In the genomic region with DNA sequence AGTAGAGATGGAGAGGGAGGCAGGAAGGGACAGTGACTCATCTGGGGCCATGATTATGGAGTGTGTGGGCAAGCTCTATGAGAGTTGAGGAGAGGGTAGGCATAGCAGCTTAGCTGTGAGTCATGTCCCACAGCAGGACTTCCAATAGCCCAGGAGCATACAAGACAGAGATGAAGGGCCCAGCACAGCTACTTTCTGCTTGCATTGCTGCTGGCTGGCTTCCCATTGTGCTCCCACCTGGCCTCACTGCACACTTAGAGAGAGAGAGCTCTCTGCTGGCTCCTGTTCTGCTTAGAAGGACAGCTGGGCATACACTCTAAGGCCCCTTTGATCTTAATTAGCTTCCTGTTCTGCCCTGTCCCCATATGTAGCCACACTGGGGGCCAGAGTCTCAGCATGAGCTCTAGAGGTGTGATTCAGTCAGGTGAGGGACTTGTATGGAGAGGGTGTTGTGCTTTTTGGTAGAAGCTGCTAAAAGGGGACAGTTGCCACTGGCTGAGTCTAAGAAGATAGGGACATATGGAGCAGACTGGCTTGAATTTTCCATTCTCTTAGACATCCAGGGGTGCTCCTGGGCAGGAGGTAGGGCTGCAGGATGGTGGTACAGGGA, we compare ENCODE assay signal across 13 mouse cellular contexts. TPM values are rescaled to one million over a fixed set of nuclear protein-coding genes. Genes with fewer than 3 reads are reported as not detected.
A peak's percentile ranks its signal among the peaks of the same experiment; 100 is the strongest.
DNase-seq lines count a peak whose midpoint lies in the region; ATAC-seq lines count a peak whose summit lies in the region.
"Had no signal": no experiment of that assay in that cellular context is flagged by ENCODE, and none has a peak within 500 bp of the region (broad histone marks: within the 10 kb centered on the region; RNA-seq: fewer than 3 reads in every experiment).

No protein-coding gene starts in this region.

- no peak overlapping the region for H3K4me3 ChIP-seq in forebrain, embryonic 11.5 days (ENCODE audit: low read depth, low read length)
- H3K4me3 ChIP-seq in forebrain, embryonic 16.5 days (replicated peaks; ENCODE audit: low read length): no peak overlapping the region
- H3K4me3 ChIP-seq in kidney, embryonic 15.5 days (replicated peaks): no peak overlapping the region
- no peak overlapping the region for H3K4me3 ChIP-seq in kidney, embryonic 14.5 days (ENCODE audit: low read length)
- no peak overlapping the region for H3K4me3 ChIP-seq in limb, embryonic 15.5 days
- H3K4me3 ChIP-seq: forebrain, embryonic 15.5 days; liver, embryonic 15.5 days; midbrain, embryonic 13.5 days had no signal

- DNase-seq in forebrain, embryonic 11.5 days (ENCODE audit: low spot score): peak; percentile 50
- DNase-seq in right cerebral cortex, adult 2 months (ENCODE audit: low spot score in 2 of 2): peak; percentile 49 to 63
- DNase-seq in right cerebral cortex, postnatal 4 days: no peak
- DNase-seq in urinary bladder, postnatal 10 days (ENCODE audit: low spot score): no peak
- DNase-seq: adrenal gland, postnatal 36 days; kidney, adult 18-20 months had no signal

- no peaks in the 10 kb centered on the region for H3K36me3 ChIP-seq in forebrain, embryonic 11.5 days (ENCODE audit: control insufficient read depth, insufficient read depth, low read length)
- H3K36me3 ChIP-seq in forebrain, embryonic 16.5 days (ENCODE audit: control insufficient read depth, insufficient read depth): no peaks in the 10 kb centered on the region
- H3K36me3 ChIP-seq in kidney, embryonic 15.5 days: no peaks in the 10 kb centered on the region
- H3K36me3 ChIP-seq in kidney, embryonic 14.5 days (ENCODE audit: control insufficient read depth, insufficient read depth, low read length): no peaks in the 10 kb centered on the region
- H3K36me3 ChIP-seq in limb, embryonic 15.5 days: no peaks in the 10 kb centered on the region
- H3K36me3 ChIP-seq: forebrain, embryonic 15.5 days; liver, embryonic 15.5 days; midbrain, embryonic 13.5 days had no signal

- no peak overlapping the region for H3K9ac ChIP-seq in forebrain, embryonic 11.5 days (ENCODE audit: low read length)
- H3K9ac ChIP-seq in forebrain, embryonic 16.5 days (replicated peaks; ENCODE audit: low read depth, low read length): no peak overlapping the region
- no peak overlapping the region for H3K9ac ChIP-seq in kidney, embryonic 15.5 days
- no peak overlapping the region for H3K9ac ChIP-seq in kidney, embryonic 14.5 days (ENCODE audit: low read depth, low read length)
- no peak overlapping the region for H3K9ac ChIP-seq in limb, embryonic 15.5 days
- H3K9ac ChIP-seq: forebrain, embryonic 15.5 days; liver, embryonic 15.5 days; midbrain, embryonic 13.5 days had no signal

- no peak overlapping the region for H3K4me2 ChIP-seq in forebrain, embryonic 11.5 days (ENCODE audit: low read depth, low read length, severe bottlenecking)
- no peak overlapping the region for H3K4me2 ChIP-seq in forebrain, embryonic 16.5 days (ENCODE audit: low read length)
- H3K4me2 ChIP-seq in kidney, embryonic 15.5 days: no peak overlapping the region
- H3K4me2 ChIP-seq in kidney, embryonic 14.5 days (replicated peaks; ENCODE audit: low read depth, low read length): no peak overlapping the region
- no peak overlapping the region for H3K4me2 ChIP-seq in limb, embryonic 15.5 days
- H3K4me2 ChIP-seq: forebrain, embryonic 15.5 days; liver, embryonic 15.5 days; midbrain, embryonic 13.5 days had no signal

- no peaks in the 10 kb centered on the region for H3K9me3 ChIP-seq in forebrain, embryonic 11.5 days (ENCODE audit: control insufficient read depth, low read length)
- no peaks in the 10 kb centered on the region for H3K9me3 ChIP-seq in forebrain, embryonic 16.5 days (ENCODE audit: control insufficient read depth, low read length)
- no peaks in the 10 kb centered on the region for H3K9me3 ChIP-seq in kidney, embryonic 15.5 days (replicated peaks)
- no peaks in the 10 kb centered on the region for H3K9me3 ChIP-seq in kidney, embryonic 14.5 days (ENCODE audit: control insufficient read depth, low read length)
- H3K9me3 ChIP-seq in limb, embryonic 15.5 days: no peaks in the 10 kb centered on the region
- H3K9me3 ChIP-seq: forebrain, embryonic 15.5 days; liver, embryonic 15.5 days; midbrain, embryonic 13.5 days had no signal

- no peak overlapping the region for H3K27ac ChIP-seq in forebrain, embryonic 11.5 days (ENCODE audit: low read depth, low read length)
- H3K27ac ChIP-seq in forebrain, embryonic 16.5 days (ENCODE audit: low read length): no peak overlapping the region
- peak overlapping the region; percentile 28; the same call in 1 of the 2 replicates for H3K27ac ChIP-seq in kidney, embryonic 15.5 days
- H3K27ac ChIP-seq in kidney, embryonic 14.5 days (ENCODE audit: low read depth, low read length): no peak overlapping the region
- H3K27ac ChIP-seq in limb, embryonic 15.5 days: peak overlapping the region; percentile 27; the same call in 1 of the 2 replicates
- H3K27ac ChIP-seq: forebrain, embryonic 15.5 days; liver, embryonic 15.5 days; midbrain, embryonic 13.5 days had no signal

- H3K4me1 ChIP-seq in forebrain, embryonic 11.5 days (replicated peaks; ENCODE audit: control insufficient read depth, insufficient read depth, low read length): no peaks in the 10 kb centered on the region
- no peaks in the 10 kb centered on the region for H3K4me1 ChIP-seq in forebrain, embryonic 16.5 days (replicated peaks; ENCODE audit: control insufficient read depth, insufficient read depth, low read length)
- H3K4me1 ChIP-seq in kidney, embryonic 15.5 days: peaks cover 42% of the 10 kb centered on the region
- peaks cover 23% of the 10 kb centered on the region for H3K4me1 ChIP-seq in kidney, embryonic 14.5 days (ENCODE audit: control insufficient read depth, insufficient read depth, low read length)
- peaks cover 30% of the 10 kb centered on the region for H3K4me1 ChIP-seq in limb, embryonic 15.5 days

- no peaks in the 10 kb centered on the region for H3K27me3 ChIP-seq in forebrain, embryonic 11.5 days (ENCODE audit: control insufficient read depth, insufficient read depth, low read length)
- no peaks in the 10 kb centered on the region for H3K27me3 ChIP-seq in forebrain, embryonic 16.5 days (replicated peaks; ENCODE audit: control insufficient read depth, insufficient read depth, low read length)
- H3K27me3 ChIP-seq in kidney, embryonic 15.5 days: no peaks in the 10 kb centered on the region
- no peaks in the 10 kb centered on the region for H3K27me3 ChIP-seq in kidney, embryonic 14.5 days (ENCODE audit: control insufficient read depth, insufficient read depth, low read length)
- H3K27me3 ChIP-seq in limb, embryonic 15.5 days: no peaks in the 10 kb centered on the region
- H3K27me3 ChIP-seq: forebrain, embryonic 15.5 days; liver, embryonic 15.5 days; midbrain, embryonic 13.5 days had no signal

- no peak for ATAC-seq in forebrain, embryonic 11.5 days (replicated peaks; ENCODE audit: low FRiP score)
- no peak for ATAC-seq in forebrain, embryonic 16.5 days
- 0 out of 2 replicates have a peak, but pooled peaks have one; percentile 43 for ATAC-seq in kidney, embryonic 15.5 days (replicated peaks; ENCODE audit: low FRiP score)
- no peak for ATAC-seq in kidney, embryonic 14.5 days (ENCODE audit: low FRiP score, low TSS enrichment)
- ATAC-seq in limb, embryonic 15.5 days (ENCODE audit: insufficient number of reproducible peaks, low FRiP score, low TSS enrichment, low read depth): no peak
- ATAC-seq: forebrain, embryonic 15.5 days; midbrain, embryonic 13.5 days had no signal

RNA-seq across cellular contexts. Expression of a gene that starts 26.8 kb away (rescaled TPM):
- 22.4 and 23.7 TPM in 2 replicates for polyA plus RNA-seq in forebrain, embryonic 11.5 days (2014; fragmentation: Nextera tagmentation; extraction: Ambion mirVana)
- 9.3 and 11.2 TPM in 2 replicates for polyA plus RNA-seq in forebrain, embryonic 16.5 days (2015; fragmentation: Nextera tagmentation; extraction: Ambion mirVana)
- 19.1 and 22.2 TPM in 2 replicates for polyA plus RNA-seq in kidney, embryonic 15.5 days (2015; fragmentation: Nextera tagmentation; extraction: Ambion mirVana)
- polyA plus RNA-seq in kidney, embryonic 14.5 days (2014; fragmentation: Nextera tagmentation; extraction: Ambion mirVana): 19.6 and 26.1 TPM in 2 replicates
- polyA plus RNA-seq in limb, embryonic 15.5 days (2015; fragmentation: Nextera tagmentation; extraction: Ambion mirVana): 21.1 and 28.5 TPM in 2 replicates

Comparison
In these comparisons a context has a peak if more than half of its experiments do, and no peak if none do; other contexts are left out.
1. DNase-seq: peak in forebrain, embryonic 11.5 days (single experiment) and right cerebral cortex, adult 2 months (2 of 2); none in right cerebral cortex, postnatal 4 days (single experiment) and urinary bladder, postnatal 10 days (single experiment).
2. H3K27ac ChIP-seq: peak in kidney, embryonic 15.5 days (single experiment) and limb, embryonic 15.5 days (single experiment); none in forebrain, embryonic 11.5 days (single experiment), forebrain, embryonic 16.5 days (single experiment) and kidney, embryonic 14.5 days (single experiment).